Mouse (Mus musculus): ENCODE measurements around the gene Sirt1. TPM values are rescaled to one million over a fixed set of nuclear protein-coding genes. Genes with fewer than 3 reads are reported as not detected.

The Sirt1 gene
- total RNA-seq, 2 experiments from 2014 or later: 12.9 to 13.9 TPM

DNA sequence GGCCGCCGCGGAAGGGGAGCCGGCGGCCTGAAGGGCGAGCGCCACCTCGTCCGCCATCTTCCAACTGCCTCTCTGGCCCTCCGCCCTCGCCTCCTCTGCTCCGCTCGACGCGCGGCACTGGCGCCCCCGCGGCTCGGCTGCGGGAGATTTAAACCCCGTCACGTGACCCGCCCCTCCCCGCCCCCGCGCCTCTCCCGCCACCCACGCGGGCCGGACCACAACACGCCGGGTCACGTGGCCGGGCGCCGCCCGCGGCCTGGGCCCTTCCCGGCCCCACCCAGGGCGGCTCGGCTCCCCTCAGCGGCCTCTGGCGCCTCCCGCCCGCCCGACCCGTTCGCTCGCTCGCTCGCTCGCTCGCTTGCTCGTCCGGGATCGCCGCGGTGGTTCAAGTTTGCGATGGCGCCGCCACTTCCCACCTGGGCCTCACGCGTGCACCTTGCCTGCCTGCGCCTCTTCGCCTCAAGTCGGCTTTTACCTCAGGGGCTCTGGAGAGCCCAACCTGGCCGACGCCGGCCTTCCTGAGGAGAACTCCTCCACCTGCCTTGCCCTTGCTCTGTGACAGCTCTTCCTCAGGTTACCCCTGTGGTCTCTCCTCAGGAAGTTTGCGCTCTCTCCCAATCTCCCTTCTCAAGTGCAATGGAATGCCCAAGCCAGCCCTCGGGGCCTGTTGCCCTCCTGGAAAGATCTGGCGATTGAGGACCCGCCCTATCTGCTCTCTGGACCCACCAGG is 42.4 kb downstream of the Sirt1 start:
- intact Hi-C loops (cut with DNase I): loop anchor here (5.0 kb wide), 1 partner anchor 38 kb away; no protein-coding TSS in a partner anchor
- DNase-seq: peak; percentile 91 to 95

DNA sequence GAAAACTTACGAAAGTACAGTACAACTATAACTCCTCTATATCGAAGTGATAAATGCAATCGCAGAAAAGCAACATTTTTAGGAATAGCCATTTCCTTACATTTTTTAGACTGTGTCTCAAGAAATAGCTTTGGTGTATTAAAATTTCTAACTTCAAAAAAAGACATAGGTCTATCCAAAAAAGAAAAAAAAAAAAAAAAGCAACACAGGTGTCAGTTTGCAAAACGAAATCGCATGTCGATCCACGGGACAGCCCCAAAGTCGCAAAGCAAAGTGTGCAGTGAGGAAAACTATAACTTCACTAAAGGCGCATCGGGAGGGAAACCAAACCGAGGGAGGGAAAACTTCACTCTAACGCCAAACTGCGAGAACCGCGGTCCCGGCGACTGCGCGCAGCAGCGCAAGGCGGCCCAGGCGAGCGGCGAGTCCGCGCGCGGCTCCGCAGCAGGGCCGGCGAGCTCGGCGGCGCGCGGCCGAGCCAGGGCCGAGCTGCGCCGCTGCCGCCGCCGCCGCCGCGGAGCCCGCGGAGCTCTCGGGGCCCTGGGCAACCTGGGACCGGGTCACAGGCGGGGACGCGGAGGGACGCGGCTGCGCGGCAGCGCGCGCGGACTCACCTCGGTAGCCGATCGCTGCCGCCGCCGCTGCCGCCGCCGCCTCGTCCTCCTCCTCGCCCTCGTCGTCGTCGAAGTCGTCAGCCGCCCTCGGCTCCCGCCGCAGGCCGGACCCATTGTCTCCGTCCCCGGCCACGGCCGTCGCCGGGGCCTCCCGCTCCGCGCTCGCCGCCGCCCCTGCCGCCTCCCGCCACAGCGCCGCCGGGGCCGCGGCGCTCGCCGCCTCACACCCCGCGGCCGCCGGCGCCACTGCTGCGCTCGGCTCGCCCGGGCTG is 43.3 kb downstream of the Sirt1 start:
- peak; percentile 71 to 76 for DNase-seq
- intact Hi-C loops (cut with DNase I): loop anchor here (5.0 kb wide), 1 partner anchor 39 kb away; no protein-coding TSS in a partner anchor

DNA sequence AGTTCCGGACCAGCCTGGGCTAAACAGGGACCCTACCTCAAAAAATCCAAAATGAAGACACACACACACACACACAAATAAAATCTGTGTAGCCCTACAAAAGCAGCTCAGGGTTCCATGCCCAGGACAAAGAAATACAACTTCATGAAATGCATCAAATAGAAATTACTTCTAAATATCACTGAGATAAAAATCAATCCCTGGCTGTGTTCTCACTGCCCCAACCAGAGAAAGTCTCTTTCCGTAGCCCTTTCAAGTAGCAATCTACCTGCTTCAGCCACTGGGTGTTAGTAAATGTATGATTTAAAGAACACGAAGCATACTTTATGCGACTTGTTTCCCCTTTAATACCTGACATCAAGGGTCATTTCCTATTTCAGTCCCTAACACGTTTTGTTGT is 44.2 kb downstream of the Sirt1 start:
- intact Hi-C loops (cut with DNase I): loop anchor here (5.0 kb wide), 1 partner anchor 40 kb away; no protein-coding TSS in a partner anchor
- DNase-seq: no peak

GRCm38 (mm10) chr10:63336901-63337300 is 44.6 kb downstream of the Sirt1 start:
- DNase-seq: no peak
- intact Hi-C loops (cut with DNase I): loop anchor here (5.0 kb wide), 1 partner anchor 40 kb away; no protein-coding TSS in a partner anchor

DNA sequence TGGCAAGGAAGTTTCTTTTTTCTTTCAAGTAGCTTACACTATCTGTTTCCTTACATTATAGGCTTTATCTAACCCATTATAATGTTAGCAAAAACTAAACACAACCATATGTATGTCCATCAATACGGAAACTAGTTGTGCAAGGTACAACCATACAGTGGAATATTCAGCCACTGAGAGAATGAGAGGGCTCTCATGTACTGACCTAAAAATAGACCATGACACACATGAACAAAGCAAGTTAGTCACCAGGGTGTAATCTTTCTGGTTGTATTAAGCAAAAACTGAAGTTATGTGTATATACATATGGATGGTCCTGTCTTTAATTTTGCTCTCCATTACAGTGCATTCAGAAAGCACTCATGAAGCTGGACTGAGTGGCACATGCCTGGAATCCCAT is 54.4 kb downstream of the Sirt1 start:
- intact Hi-C loops (cut with DNase I): no loop called here
- DNase-seq: no peak

- DNase-seq: no peak
- intact Hi-C loops (cut with DNase I): no loop called here
Measured at GRCm38 (mm10) chr10:63313726-63314125, 67.8 kb downstream of the Sirt1 start.

- intact Hi-C loops (cut with DNase I): loop anchor here (2.0 kb wide), 2 partner anchors 68 to 156 kb away; no protein-coding TSS in a partner anchor
- DNase-seq: peak; percentile 85 to 89
Measured at GRCm38 (mm10) chr10:63308582-63309366, 72.7 kb downstream of the Sirt1 start.

- intact Hi-C loops (cut with DNase I): no loop called here
- no peak for DNase-seq
Measured at GRCm38 (mm10) chr10:63302356-63302755, 79.1 kb downstream of the Sirt1 start.

GRCm38 (mm10) chr10:63282846-63283245 is 98.7 kb downstream of the Sirt1 start:
- DNase-seq: no peak
- intact Hi-C loops (cut with DNase I): no loop called here

DNA sequence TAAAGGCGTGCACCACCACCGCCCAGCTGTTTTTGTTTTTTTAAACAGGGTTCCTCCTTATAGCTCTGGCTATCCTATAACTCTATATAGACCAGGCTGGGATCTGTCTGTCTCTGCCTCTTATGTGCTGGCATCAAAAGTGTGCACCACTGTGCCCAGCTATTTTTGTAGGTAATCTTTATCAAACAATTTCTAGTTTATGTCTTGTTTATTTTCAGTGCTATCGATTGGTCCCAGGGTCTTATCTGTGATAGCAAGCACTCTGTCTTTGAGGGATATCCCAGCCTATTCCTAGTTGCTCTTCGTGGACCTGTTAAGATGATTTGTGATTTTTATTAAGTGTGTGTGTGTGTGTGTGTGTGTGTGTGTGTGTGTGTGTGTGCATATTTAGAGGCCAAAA is 99.1 kb downstream of the Sirt1 start:
- intact Hi-C loops (cut with DNase I): no loop called here

DNA sequence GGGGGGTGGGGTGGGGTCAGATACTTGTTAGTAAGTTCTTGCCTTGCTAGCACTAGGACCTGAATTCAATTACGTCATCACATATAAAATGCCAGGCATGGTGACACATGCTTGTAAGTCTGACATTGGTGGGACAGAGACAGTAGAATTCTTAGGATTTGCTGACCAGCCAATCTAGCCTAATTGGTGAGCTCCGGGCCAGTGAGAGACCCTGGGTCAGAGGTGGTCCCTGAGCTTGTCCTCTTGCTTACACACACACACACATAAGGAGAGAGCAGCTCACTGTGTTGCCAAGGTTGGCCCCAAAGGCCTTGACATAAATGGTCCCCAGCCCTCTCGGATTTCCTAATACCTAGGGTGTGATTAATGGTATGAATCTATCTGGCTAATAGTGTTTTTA is 101.7 kb downstream of the Sirt1 start:
- DNase-seq: no peak
- intact Hi-C loops (cut with DNase I): loop anchor here (10.0 kb wide), 1 partner anchor 125 kb away; no protein-coding TSS in a partner anchor

More for the DNA sequence above, 99.1 kb downstream of the Sirt1 start:
- no peak for DNase-seq

- intact Hi-C loops (cut with DNase I): loop anchor here (10.0 kb wide), 1 partner anchor 122 kb away; no protein-coding TSS in a partner anchor
- no peak for DNase-seq
Measured at GRCm38 (mm10) chr10:63277010-63277409, 104.5 kb downstream of the Sirt1 start.

- no peak for DNase-seq
- intact Hi-C loops (cut with DNase I): loop anchor here (10.0 kb wide), 1 partner anchor 118 kb away; no protein-coding TSS in a partner anchor
Measured at GRCm38 (mm10) chr10:63272868-63273267, 108.6 kb downstream of the Sirt1 start.

DNA sequence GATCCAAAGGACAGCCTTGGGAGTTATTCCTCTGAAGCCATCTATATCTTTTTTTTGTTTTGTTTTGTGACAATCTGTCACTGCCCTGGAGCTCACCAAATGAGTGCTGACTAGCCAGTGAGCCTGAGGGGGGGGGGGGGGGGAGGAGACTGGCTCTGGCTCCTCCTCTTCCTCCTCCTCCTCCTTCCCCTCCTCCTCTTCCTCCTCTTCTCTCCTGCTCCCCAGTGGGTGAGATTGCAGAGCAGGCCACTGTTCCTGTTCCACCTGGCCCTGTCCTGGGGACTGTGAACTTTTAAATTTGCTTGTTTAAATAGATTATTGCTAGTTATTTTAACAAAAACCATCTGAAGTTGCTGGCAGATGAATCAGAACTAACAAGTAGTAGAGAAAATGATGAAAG is 109.1 kb downstream of the Sirt1 start:
- intact Hi-C loops (cut with DNase I): loop anchor here (10.0 kb wide), 1 partner anchor 118 kb away; no protein-coding TSS in a partner anchor
- DNase-seq: no peak

Other genes starting within 250 kb of the Sirt1 start
- gene Mypn, start 177.8 kb downstream of the Sirt1 start, total RNA-seq (2021): 10 to 100 TPM; 82.5 to 90.9 TPM
- 10 to 100 TPM; 36.9 to 38.8 TPM for gene Herc4, start 137.9 kb downstream of the Sirt1 start, total RNA-seq (2021)
- gene Dnajc12, start 739 bp upstream of the Sirt1 start, total RNA-seq (2021): 1 to 10 TPM; 7.6 to 8.1 TPM
- gene Gm7075, start 40.1 kb upstream of the Sirt1 start, total RNA-seq (2021): not detected
- gene Ctnna3, start 48.4 kb upstream of the Sirt1 start, total RNA-seq (2021): 10 to 100 TPM; 65.4 to 65.5 TPM